Mouse (Mus musculus) heart, postnatal 25 days (tissue): ENCODE data around the gene Phldb1. TPM values are rescaled to one million over a fixed set of nuclear protein-coding genes. Genes with fewer than 3 reads are reported as not detected.
"Not testable (repeated sequence)": the region's sequence is repeated elsewhere in the genome, so short reads cannot be mapped to it uniquely, and the experiment has no call there.

Experiments used
- DNase-seq: peaks from one replicate; pipeline ENCODE4 v3.0.0; 2022; ENCODE audit warnings: low spot score
- intact Hi-C: fragments of 180-260 bp; cut with DNase I; formaldehyde crosslinking; loops from one replicate; pipeline ENCODE4 v1.15.1; 2025
- total RNA-seq, 2 experiments: library from RNA; stranded (reverse); gene quantifications; 2 replicates each; pipeline ENCODE4 v1.2.3; 2021

The Phldb1 gene
- total RNA-seq, result 100 to 1,000 TPM; 115 to 121 TPM

DNA sequence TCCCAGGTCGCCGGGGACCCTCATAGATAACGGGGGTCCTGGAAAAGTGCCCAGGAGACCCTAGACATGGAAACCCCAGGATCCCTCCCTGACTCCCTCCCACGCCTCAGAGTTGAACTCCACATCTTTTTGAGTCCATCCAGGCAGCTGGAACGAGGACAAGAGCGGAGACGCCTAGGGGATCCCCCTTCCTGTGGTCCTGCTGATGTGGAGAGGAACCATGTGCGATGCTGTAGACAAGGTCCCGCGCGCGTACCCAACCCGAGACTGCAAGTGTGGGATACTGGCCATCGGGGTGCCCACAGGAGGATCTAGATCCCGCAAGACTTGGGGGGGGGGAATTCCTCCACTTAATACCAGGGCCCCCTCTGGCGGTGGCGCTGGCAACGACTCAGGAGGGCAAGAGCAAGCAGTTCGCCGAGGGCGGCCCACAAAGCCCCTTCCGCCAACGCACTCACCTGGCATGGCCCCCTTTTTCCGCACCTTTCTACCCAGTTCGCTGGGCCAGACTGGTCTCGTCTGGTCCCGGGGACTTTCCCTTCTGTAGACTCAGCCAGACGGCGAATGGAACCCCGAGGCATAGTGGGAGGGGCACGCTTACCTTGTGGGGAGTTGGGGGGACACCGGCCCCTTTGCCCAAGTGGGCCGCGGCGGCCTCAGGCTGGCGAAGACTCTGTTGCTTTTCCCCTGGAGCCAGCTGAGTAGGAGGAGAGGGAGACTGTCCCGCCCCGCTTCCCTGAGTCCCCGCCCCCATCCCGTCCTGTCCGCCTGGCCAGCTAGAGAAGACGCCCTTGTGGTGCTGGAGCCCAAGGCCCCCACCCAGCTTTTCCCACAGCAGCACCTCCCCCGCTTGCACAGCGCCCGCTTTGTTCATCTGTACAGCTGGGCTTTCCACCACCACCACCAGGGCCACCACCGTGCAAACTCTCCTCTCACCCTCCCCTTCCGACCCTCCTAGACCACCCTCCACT lies at the start of gene Phldb1:
Phldb1 (minus strand) TSS at position 675 of the 971 bp plus-strand sequence.
- DNase-seq, result peak; percentile 74
- intact Hi-C loops, result loop anchor here (5.0 kb wide), 1 partner anchor 43 kb away; no protein-coding TSS in a partner anchor

DNA sequence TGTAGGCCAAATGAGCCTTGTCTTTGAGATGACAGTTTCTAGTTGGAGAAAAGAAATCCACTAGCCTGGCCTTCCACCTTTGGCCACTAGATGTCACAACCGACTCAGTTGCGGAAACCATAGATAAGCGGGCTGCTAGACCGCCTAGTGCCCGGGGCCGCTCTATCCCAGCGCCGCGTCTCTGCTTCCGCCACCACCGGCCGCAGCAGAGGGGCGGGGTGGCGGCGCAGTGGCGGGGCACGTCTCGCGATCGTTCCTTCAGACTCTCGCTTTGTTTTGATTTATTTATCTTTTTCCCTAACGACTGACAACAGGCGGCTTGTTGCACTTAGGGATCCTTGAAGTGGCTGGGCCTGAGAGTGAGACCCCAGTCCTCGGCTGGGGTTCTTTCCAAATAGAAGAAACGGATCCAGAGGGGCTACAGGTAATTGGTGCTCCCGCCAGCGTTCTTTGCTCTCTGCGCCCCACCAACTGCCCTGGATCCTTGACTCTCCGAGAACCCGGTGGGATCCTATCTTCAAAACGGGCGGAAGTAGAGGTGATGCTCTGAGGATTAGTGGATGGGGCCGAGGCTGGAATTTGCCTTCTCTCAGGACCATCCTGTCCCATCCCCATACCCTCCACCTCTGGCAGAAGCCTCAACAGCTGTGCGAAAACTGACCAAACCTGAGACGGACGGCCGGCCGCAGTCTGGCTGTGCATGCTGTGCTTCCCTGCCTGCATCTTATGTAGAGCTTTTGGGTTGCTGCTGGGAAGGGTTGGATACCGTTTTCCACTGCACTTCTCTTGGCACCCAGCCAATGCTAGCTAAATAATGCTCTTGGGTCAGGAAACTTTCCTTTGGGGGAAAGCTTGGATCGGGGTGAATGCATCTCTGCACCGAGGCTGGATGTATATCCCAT lies 38.0 kb upstream of the Phldb1 start:
- intact Hi-C loops, result loop anchor here (5.0 kb wide), 1 partner anchor 109 kb away; the partner anchor contains the start of gene Kmt2a
- DNase-seq, result peak; percentile 87

DNA sequence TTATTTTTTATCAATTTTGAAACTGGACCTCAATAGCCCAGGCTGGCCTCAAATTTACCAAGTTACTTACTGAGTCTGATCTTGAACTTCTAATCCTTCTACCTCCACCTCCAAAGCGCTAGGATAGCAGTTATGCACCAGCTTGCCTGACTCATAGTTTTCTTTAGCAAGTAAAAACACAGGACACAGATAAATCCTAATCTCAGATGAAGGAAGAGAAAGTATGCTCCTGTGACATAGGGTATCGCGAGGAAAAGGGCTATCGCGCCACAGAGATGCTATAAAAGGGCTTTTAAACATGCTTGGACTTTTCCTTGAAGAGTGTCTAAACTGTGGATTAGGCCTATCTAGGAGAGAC lies 37.4 kb upstream of the Phldb1 start:
- intact Hi-C loops, result loop anchor here (5.0 kb wide), 1 partner anchor 110 kb away; the partner anchor contains the start of gene Kmt2a
- DNase-seq, result no peak

DNA sequence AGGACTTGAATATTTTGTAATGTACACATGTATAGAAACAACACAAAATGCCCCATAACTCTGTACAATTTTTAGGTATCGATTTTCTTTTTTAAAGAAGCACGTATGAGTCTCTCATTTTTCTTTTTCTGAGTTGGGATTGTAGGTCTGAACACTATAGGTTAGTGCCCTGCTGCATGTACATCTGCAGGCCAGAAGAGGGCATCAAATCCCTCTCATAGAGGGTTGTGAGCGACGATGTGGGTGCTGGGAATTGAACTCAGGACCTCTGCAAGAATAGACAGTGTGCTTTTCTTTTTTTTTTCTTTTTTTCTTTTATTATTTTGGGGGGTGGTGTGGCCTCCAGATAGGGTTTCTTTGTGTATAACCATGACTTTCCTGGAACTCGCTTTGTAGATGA lies 36.4 kb upstream of the Phldb1 start:
- DNase-seq, result no peak
- intact Hi-C loops, result loop anchor here (5.0 kb wide), 1 partner anchor 111 kb away; the partner anchor contains the start of gene Kmt2a

DNA sequence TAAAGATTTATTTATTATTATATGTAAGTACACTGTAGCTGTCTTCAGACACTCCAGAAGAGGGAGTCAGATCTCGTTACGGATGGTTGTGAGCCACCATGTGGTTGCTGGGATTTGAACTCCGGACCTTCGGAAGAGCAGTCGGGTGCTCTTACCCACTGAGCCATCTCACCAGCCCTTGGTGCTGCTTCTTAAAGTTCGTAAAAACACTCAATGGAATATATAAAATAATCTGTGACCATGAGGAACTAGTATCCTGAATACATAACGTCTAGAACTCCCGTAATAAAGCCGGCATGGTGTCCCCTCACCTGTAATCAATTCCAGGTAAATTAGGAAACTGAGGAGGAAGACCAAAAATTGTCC lies 33.0 kb upstream of the Phldb1 start:
- DNase-seq, result not testable (repeated sequence)
- intact Hi-C loops, result loop anchor here (5.0 kb wide), 1 partner anchor 46 kb away; no protein-coding TSS in a partner anchor

DNA sequence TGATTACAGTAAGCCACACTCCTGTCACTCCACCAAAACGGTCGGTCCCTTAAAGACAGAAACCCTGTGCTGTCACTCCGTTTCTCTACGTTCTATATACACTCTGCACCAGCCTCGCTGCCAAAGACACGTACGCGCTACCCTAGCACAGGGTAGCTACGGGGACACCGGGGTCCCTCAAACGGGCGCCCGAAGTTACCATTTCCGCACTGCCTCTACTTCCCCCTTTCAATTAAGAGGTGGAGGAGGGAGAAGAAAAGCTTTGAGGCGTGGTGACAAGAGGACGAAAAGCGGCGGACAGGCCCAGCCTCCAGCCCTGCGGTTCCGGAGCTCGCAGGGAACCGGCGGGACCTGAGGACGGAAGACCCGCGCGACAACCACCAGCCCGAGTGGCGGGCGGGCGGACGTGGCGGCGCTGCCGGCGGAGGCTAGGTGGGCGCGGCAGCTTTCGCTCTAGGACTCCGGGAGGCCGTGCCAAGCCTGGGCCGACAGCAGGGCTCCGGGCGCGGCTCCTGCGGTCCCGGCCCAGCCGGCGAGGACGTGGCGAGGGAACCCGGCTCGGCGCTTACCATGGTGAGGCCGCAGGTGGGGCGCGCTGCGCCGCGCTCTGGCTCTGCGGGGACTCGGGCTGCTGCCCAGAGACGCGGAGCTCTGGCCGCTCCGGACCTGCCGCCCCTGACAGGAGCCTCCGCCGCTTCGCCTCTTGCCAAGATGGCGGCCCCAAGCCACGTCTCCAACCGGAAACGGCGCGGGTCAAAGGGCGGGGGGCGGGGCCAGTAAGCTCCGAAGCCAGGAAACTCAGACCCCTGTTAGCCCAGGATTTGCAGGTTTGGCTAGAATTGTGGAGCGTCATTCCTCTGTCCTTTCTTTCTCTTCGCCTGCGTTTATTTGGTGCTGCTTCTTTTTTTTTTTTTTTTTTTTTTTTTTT lies 32.4 kb upstream of the Phldb1 start, which contains the start of the genes Arcn1 and Ift46:
Arcn1 (minus strand) TSS at position 745 of the 928 bp plus-strand sequence.
Ift46 (plus strand) TSS at position 808 of the 928 bp plus-strand sequence.
- intact Hi-C loops, result loop anchor here (5.0 kb wide), 1 partner anchor 45 kb away; no protein-coding TSS in a partner anchor
- DNase-seq, result peak; percentile 68

DNA sequence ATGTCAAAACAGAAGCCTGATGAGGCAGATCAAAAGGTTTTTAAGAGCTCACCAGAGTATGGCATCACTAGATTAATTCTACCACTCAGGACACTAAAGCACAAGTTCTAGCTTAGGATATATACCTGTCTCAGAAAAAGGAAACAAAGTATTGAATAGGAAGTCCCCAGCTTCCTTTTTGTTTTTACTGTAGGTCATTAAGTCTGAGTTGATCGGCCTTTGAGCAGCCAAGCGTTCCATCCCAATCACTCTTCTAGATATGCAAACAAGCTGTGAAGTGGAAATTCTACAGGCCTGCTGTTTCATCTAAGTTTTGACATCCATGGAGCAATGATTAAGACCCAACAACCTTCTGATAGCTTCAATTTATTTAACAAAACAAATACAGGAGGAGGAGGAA lies 25.9 kb upstream of the Phldb1 start:
- DNase-seq, result no peak
- intact Hi-C loops, result no loop called here

DNA sequence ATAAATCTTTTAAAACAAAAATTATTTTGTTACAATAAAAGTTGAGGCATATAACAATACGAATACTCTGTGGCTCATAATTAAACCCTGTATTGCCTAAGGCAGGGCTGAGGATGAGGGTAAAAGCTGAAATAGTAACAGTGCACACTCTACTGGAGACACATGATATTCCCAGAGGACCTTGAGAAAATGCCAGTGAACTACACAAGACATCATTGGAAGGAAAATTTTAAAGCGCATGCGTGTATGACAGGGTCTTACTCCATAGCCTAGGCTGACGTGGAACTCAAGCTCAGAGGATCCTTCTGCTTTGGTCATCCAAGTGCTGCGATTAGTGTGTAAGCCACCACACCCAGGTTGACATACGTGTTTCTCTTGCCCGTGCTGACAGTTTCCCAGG lies 13.5 kb upstream of the Phldb1 start:
- intact Hi-C loops, result loop anchor here (5.0 kb wide), 2 partner anchors 41 to 91 kb away; no protein-coding TSS in a partner anchor
- no peak for DNase-seq

DNA sequence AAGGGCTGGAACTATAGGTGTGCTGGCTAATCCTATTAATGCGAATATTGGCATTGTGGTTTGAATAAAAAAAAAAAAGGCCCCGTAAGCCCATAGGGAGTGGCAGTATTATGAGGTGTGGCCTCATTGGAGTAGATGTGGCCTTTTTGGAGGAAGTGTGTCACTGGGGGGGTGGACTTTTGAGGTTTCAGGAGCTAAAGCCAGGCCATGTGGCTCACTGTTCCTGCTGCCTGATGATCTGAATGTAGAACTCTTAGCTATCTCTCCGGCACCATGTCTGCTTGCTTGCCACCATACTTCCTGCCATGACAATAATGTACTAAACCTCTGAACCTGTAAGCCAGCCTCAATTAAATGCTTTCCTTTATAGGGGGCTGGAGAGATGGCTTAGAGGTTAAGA lies 12.3 kb upstream of the Phldb1 start:
- intact Hi-C loops, result loop anchor here (5.0 kb wide), 2 partner anchors 40 to 90 kb away; no protein-coding TSS in a partner anchor
- DNase-seq, result no peak

DNA sequence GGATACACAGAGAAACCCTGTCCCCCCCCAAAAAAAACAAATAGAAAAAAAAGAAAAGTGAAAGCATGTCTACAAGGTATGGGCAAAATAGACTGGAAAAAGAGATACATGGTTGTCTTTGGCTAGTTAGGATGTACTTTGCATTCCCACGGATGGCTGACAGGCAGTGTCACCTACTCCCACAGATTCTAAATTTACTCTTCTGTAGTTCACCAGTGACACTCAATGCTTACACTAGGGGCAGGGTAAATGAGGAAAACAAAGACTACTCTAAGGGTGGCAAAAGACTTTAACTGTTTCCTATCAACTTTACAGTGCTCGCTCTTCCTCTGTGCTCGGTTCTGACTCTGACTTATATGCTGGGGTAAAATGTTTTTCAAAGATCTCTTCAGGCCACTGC lies 11.7 kb upstream of the Phldb1 start:
- no peak for DNase-seq
- intact Hi-C loops, result loop anchor here (5.0 kb wide), 2 partner anchors 39 to 89 kb away; no protein-coding TSS in a partner anchor

DNA sequence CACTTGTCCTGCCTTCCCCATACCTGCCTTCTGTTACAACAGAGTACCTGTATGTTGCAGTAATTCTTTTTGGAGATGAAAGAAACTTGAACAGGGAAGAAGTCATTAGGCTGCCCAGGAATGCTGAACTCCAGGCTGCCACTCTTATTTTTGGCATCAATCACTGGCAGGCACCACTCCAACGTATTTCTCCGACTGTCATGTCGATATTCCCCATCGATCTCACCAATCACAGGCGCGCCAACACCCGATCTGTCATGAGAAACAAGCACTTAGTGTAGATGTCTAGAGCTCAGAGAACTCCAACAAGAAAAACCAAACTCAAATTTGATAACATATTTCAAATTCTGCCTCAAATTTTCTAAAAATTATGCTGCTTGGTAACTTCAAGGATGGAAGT lies 10.4 kb upstream of the Phldb1 start:
- DNase-seq, result no peak
- intact Hi-C loops, result loop anchor here (5.0 kb wide), 2 partner anchors 38 to 88 kb away; no protein-coding TSS in a partner anchor

DNA sequence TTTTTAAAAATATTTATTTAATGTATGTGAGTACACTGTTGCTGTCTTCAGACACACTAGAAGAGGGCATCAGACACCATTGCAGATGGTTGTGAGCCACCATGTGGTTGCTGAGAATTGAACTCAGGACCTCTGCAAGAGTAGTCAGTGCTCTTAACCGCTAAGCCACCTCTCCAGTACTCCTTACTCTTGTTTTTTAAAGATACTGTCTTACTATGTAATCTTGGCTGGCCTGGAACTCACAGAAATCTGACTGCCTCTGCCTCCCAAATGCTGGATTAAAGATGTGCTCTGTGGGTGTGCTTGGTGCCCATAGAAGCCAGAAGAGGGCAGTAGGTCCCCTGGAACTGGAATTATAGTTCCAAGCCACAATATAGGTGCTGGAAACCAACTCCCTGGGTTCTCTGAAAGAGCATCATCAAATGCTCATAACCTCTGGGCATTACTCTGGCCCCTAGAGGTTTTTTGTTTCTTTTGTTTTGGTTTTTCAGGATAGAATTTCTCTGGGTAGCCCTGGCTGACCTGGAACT lies 5.7 kb upstream of the Phldb1 start:
- DNase-seq, result no peak
- intact Hi-C loops, result no loop called here

DNA sequence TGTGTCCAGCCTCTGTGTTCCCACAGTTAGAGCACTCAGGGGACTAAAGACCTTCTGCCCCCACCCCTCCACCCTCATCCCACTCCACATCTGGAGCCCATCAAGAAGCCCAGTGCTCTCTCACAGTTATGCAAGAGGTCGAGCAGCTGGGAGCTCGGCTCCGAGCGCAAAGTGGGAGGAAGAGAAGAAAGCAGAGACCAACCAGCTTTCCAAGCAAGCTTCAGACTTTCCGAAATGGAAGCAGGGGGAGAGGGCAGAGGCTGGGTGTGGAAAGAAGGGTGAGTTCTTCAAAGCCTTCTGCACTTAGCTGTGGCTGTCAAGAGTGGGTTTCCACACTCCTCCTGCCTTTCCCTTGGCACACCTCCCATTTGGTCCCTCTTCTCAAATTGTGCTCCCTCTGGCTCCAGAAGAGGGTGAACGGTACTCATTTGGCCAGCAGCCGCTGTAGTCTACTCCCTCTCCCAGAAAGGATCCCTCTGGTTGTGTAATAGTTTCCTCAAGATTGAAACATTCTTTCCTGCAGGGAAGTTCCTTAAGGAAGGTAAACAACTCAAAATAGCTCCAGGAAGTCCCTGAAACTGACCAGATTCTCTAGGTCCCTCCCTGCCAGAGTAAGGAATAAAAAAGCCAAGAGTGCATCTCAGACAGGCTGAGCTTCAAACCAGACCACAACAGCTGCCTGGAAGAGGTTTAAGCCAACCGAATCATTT lies 2.4 kb upstream of the Phldb1 start:
- intact Hi-C loops, result no loop called here

DNA sequence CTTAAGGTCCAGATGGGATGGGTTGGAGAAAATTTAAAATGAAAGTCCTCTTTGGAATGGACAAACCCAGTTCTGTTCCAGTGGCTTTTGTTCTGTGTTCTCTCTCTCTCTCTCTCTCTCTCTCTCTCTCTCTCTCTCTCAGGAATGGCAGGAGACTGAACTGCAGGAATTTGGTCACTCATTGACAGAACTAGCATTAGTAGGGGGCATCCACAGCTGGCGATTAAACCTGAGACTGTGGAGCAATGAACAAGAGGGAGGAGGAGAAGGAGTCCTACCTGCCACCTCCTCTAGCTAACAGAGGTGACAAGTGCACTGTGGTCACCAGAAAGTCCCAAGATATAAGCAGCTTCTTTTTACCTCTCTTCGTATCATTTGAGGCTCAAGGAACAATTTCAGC lies 1.3 kb upstream of the Phldb1 start:
- intact Hi-C loops, result no loop called here
- no peak for DNase-seq

More for the DNA sequence above, 2.4 kb upstream of the Phldb1 start:
- DNase-seq, result peak; percentile 82

DNA sequence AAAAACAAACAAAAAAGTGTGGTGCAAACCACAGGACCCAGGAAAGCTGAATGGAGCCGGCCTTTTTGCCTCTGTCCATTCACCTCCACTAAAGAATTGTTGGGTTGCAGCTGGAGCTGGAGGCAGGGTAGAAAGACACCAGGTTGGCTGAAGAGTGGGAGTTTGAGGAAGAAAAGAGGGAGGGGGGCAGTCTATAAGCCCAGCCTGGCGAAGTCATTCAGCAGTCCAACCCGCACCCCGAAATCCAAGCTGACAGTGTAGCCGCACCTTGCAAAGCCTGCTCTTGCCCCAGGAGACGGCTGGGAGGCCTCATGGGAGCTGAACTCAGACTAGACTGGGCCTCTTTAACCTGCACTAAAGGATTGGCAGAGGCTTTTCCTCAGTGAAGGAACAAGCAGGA lies 888 bp upstream of the Phldb1 start:
- intact Hi-C loops, result no loop called here

DNA sequence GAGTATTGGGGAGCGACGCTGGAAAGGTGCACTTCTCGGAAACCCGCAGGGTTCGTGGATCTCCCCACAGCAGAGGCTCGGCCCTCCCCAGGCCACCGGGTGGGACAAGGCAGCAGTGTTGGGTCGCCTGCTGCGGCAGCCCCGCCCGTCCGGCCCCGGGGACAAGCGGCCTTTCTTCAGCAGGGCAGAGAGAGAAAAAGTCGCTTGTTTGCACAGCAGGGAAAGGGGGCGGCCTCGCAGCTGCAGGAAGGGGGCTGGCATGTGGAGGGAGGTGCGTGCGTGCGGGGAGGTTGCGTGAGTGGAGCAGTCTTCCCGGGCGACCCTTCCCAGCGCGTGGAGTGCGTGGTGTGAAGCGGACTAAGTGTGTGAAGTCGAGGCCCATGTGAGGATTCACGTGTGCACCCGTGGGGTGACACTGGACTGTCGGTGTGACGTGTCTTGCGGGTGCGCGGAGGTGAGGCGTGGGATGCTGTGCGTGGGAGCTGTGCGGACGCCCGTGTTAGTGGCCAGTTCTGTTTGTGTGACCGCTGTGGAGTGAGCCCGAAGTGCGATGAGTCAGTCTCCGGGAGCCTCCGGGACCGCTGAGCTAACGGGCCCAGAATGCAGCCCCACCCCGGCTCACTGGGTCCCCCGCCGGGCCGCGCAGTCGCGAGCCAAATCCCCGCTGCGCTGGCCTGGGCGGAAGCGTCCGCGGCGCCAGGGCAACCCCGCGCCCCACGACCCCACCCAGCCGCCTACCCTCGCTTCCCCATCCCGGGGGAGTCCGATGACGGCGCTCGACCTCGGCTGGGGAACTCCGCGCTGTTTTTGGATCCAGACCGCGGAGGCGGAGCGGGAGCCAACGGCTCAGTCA lies 1.1 kb downstream of the Phldb1 start:
- DNase-seq, result peak; percentile 86
- intact Hi-C loops, result loop anchor here (5.0 kb wide), 1 partner anchor 42 kb away; no protein-coding TSS in a partner anchor

More for the DNA sequence above, 888 bp upstream of the Phldb1 start:
- no peak for DNase-seq
